Mouse (Mus musculus): Measurements from ENCODE around the gene Gm20388. TPM values are rescaled to one million over a fixed set of nuclear protein-coding genes. Genes with fewer than 3 reads are reported as not detected.

The Gm20388 gene
- polyA plus RNA-seq, 1 experiment from 2014 or later, result not detected

- Histone ChIP-seq H3K36me3 (peaks cover 27% of the 10 kb centered on the region), H3K4me1 (no peaks in the 10 kb centered on the region), H3K27ac (no peak overlapping the region), H3K4me3 (no peak overlapping the region), H3K4me2 (replicated peaks) (no peak overlapping the region), H3K9ac (no peak overlapping the region), H3K9me3 (no peaks in the 10 kb centered on the region), H3K27me3 (no peaks in the 10 kb centered on the region)
- 71% methylated on average over 3 of the region's 3 CpGs for WGBS
- ATAC-seq (ENCODE audit: insufficient number of reproducible peaks, insufficient read depth, low FRiP score, low TSS enrichment), result no peak
Measured at GRCm38 (mm10) chr8:121879712-121880111, 1969.1 kb downstream of the Gm20388 start.

GRCm38 (mm10) chr8:121880818-121881217 is 1970.2 kb downstream of the Gm20388 start:
- 50% methylated on average over 1 of the region's 1 CpGs for WGBS

GRCm38 (mm10) chr8:121881921-121882320 is 1971.3 kb downstream of the Gm20388 start:
- ATAC-seq (ENCODE audit: insufficient number of reproducible peaks, insufficient read depth, low FRiP score, low TSS enrichment), result no peak
- 92% methylated on average over 5 of the region's 5 CpGs for WGBS
- Histone ChIP-seq H3K27ac (no peak overlapping the region), H3K9ac (no peak overlapping the region), H3K9me3 (no peaks in the 10 kb centered on the region), H3K27me3 (no peaks in the 10 kb centered on the region), H3K4me2 (replicated peaks) (no peak overlapping the region), H3K36me3 (peaks cover 44% of the 10 kb centered on the region), H3K4me3 (no peak overlapping the region), H3K4me1 (no peaks in the 10 kb centered on the region)

More at GRCm38 (mm10) chr8:121880818-121881217, 1970.2 kb downstream of the Gm20388 start:
- H3K27ac ChIP-seq, result no peak overlapping the region
- H3K4me1 ChIP-seq, result no peaks in the 10 kb centered on the region
- H3K36me3 ChIP-seq, result peaks cover 35% of the 10 kb centered on the region
- no peak for ATAC-seq (ENCODE audit: insufficient number of reproducible peaks, insufficient read depth, low FRiP score, low TSS enrichment)
- H3K9ac ChIP-seq, result no peak overlapping the region
- H3K4me2 ChIP-seq (replicated peaks), result no peak overlapping the region
- no peaks in the 10 kb centered on the region for H3K9me3 ChIP-seq
- no peak overlapping the region for H3K4me3 ChIP-seq
- no peaks in the 10 kb centered on the region for H3K27me3 ChIP-seq

- Histone ChIP-seq H3K9me3 (no peaks in the 10 kb centered on the region), H3K4me3 (no peak overlapping the region), H3K9ac (no peak overlapping the region), H3K36me3 (peaks cover 56% of the 10 kb centered on the region), H3K4me2 (replicated peaks) (no peak overlapping the region), H3K27me3 (no peaks in the 10 kb centered on the region), H3K4me1 (no peaks in the 10 kb centered on the region), H3K27ac (no peak overlapping the region)
- no peak for ATAC-seq (ENCODE audit: insufficient number of reproducible peaks, insufficient read depth, low FRiP score, low TSS enrichment)
- 85% methylated on average over 3 of the region's 3 CpGs for WGBS
Measured at GRCm38 (mm10) chr8:121884181-121884580, 1973.5 kb downstream of the Gm20388 start.

GRCm38 (mm10) chr8:121885001-121885400 is 1974.4 kb downstream of the Gm20388 start:
- Histone ChIP-seq H3K4me2 (replicated peaks) (no peak overlapping the region), H3K27ac (no peak overlapping the region), H3K4me3 (no peak overlapping the region), H3K9ac (no peak overlapping the region), H3K27me3 (no peaks in the 10 kb centered on the region), H3K4me1 (no peaks in the 10 kb centered on the region), H3K36me3 (peaks cover 56% of the 10 kb centered on the region), H3K9me3 (no peaks in the 10 kb centered on the region)
- WGBS, result 95% methylated on average over 9 of the region's 9 CpGs
- ATAC-seq (ENCODE audit: insufficient number of reproducible peaks, insufficient read depth, low FRiP score, low TSS enrichment), result no peak

- Histone ChIP-seq H3K27me3 (no peaks in the 10 kb centered on the region), H3K4me2 (replicated peaks) (no peak overlapping the region), H3K4me3 (no peak overlapping the region), H3K9me3 (no peaks in the 10 kb centered on the region), H3K4me1 (no peaks in the 10 kb centered on the region), H3K36me3 (peaks cover 56% of the 10 kb centered on the region), H3K27ac (no peak overlapping the region), H3K9ac (no peak overlapping the region)
- ATAC-seq (ENCODE audit: insufficient number of reproducible peaks, insufficient read depth, low FRiP score, low TSS enrichment), result no peak
- WGBS, result 85% methylated on average over 6 of the region's 6 CpGs
Measured at GRCm38 (mm10) chr8:121885433-121885832, 1974.8 kb downstream of the Gm20388 start.

- no peaks in the 10 kb centered on the region for H3K27me3 ChIP-seq
- WGBS, result 67% methylated on average over 1 of the region's 1 CpGs
- no peaks in the 10 kb centered on the region for H3K4me1 ChIP-seq
- no peak overlapping the region for H3K4me3 ChIP-seq
- H3K9ac ChIP-seq, result no peak overlapping the region
- H3K36me3 ChIP-seq, result peaks cover 50% of the 10 kb centered on the region
- no peak overlapping the region for H3K4me2 ChIP-seq (replicated peaks)
- no peak for ATAC-seq (ENCODE audit: insufficient number of reproducible peaks, insufficient read depth, low FRiP score, low TSS enrichment)
- no peak overlapping the region for H3K27ac ChIP-seq
- H3K9me3 ChIP-seq, result no peaks in the 10 kb centered on the region
Measured at GRCm38 (mm10) chr8:121887547-121887946, 1976.9 kb downstream of the Gm20388 start.

- Histone ChIP-seq H3K27ac (no peak overlapping the region), H3K4me3 (no peak overlapping the region), H3K4me2 (replicated peaks) (no peak overlapping the region), H3K27me3 (no peaks in the 10 kb centered on the region), H3K9ac (no peak overlapping the region), H3K9me3 (no peaks in the 10 kb centered on the region), H3K4me1 (no peaks in the 10 kb centered on the region), H3K36me3 (peaks cover 32% of the 10 kb centered on the region)
- 94% methylated on average over 1 of the region's 1 CpGs for WGBS
- no peak for ATAC-seq (ENCODE audit: insufficient number of reproducible peaks, insufficient read depth, low FRiP score, low TSS enrichment)
Measured at GRCm38 (mm10) chr8:121889317-121889716, 1978.7 kb downstream of the Gm20388 start.

GRCm38 (mm10) chr8:121889810-121890785 is 1979.5 kb downstream of the Gm20388 start:
- Histone ChIP-seq H3K9ac (no peak overlapping the region), H3K4me3 (no peak overlapping the region), H3K4me2 (replicated peaks) (no peak overlapping the region), H3K27ac (no peak overlapping the region), H3K4me1 (no peaks in the 10 kb centered on the region), H3K36me3 (peaks cover 29% of the 10 kb centered on the region), H3K27me3 (no peaks in the 10 kb centered on the region), H3K9me3 (no peaks in the 10 kb centered on the region)
- ATAC-seq (ENCODE audit: insufficient number of reproducible peaks, insufficient read depth, low FRiP score, low TSS enrichment), result no peak
- 77% methylated on average over 15 of the region's 15 CpGs for WGBS

GRCm38 (mm10) chr8:121892875-121893274 is 1982.2 kb downstream of the Gm20388 start:
- H3K9me3 ChIP-seq, result no peaks in the 10 kb centered on the region
- ATAC-seq (ENCODE audit: insufficient number of reproducible peaks, insufficient read depth, low FRiP score, low TSS enrichment), result no peak

GRCm38 (mm10) chr8:121895910-121896309 is 1985.3 kb downstream of the Gm20388 start:
- Histone ChIP-seq H3K36me3 (0 out of 2 replicates have a peak, but pooled peaks cover 8% of the 10 kb centered on the region), H3K4me1 (peaks cover 22% of the 10 kb centered on the region), H3K9me3 (no peaks in the 10 kb centered on the region), H3K9ac (no peak overlapping the region), H3K4me3 (no peak overlapping the region), H3K4me2 (replicated peaks) (no peak overlapping the region), H3K27ac (no peak overlapping the region), H3K27me3 (no peaks in the 10 kb centered on the region)
- ATAC-seq (ENCODE audit: insufficient number of reproducible peaks, insufficient read depth, low FRiP score, low TSS enrichment), result no peak
- 78% methylated on average over 7 of the region's 7 CpGs for WGBS

More at GRCm38 (mm10) chr8:121892875-121893274, 1982.2 kb downstream of the Gm20388 start:
- Histone ChIP-seq H3K36me3 (0 out of 2 replicates have a peak, but pooled peaks cover 15% of the 10 kb centered on the region), H3K4me2 (replicated peaks) (no peak overlapping the region), H3K27ac (no peak overlapping the region), H3K27me3 (no peaks in the 10 kb centered on the region), H3K9ac (no peak overlapping the region), H3K4me1 (peaks cover 12% of the 10 kb centered on the region), H3K4me3 (no peak overlapping the region)
- WGBS, result 87% methylated on average over 5 of the region's 5 CpGs
